Mouse (Mus musculus): Measurements from ENCODE around the gene Armc7. TPM values are rescaled to one million over a fixed set of nuclear protein-coding genes. Genes with fewer than 3 reads are reported as not detected.

Armc7 gene
- polyA plus RNA-seq (2012; rRNA removed) = 11.7 and 12.9 TPM in 2 replicates

DNA sequence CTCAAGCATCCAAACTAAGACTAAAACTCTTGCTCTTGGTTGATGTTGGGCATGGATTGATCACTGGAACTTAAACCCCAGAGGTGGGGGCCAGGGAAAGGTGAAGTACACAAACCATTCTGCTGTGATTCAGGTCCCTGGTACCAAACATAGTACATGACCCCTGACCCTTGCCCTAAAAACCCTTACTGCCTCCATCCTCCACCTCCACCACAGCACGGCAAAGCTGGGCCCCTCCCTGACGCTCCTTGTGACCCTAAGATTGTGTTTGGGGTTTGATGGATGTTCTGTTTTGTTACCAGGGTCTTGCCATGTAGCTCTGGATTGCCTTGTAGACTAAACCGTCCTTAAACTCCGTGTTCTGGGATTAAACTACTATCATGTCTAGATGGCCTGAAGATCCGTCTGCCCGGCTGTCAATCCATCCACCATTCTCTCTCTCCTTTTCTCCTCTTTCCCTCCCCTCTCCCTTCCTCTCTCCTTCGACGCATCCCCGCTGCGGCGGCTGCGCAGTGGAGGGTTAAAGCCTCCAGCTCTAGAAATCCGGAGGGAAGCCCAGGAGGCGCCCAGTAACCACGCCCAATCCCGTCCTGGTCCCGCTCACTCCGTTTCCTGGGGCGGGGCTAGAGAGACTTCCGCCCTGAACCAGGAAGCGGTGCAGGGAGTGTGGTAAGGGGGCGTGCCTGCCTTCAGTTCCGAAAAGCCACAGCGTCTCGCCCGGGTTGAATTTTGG lies at the start of gene Armc7:
Gene Armc7 (plus strand): TSS at position 643 of the 733 bp plus-strand sequence.

DNA sequence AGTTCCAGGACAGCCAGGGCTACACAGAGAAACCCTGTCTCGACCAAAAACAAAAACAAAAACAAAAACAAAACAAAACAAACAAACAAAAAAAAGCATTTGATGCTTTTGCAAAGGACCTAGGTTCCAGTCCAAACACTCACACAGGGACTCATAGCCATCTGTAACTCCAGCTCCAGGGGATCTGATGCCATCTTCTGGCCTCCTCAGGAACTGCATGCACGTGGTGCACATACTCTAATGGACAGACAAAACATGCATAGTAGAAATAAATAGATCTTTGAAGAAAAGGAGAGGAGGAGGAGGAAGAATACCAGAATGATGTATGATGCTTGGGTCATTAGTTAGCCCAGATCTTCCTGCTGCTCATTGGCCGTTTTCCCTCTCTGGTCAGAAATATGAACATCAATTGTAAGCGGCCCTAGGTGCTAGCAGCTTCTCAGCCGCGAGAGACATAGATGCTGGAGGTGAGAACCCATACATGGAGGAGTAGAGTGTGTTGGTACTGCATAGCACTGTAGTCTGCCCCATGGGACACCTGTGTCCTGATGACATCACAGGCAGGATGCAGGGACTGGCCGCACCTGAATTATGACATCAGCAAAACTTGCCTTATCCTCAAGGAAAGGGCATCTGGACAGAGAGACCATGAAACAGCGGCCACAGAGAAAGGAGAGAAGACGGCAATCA lies 35.4 kb upstream of the Armc7 start, which contains the start of gene Trim80:
Gene Trim80 (plus strand): TSS at position 640 of the 690 bp plus-strand sequence.

DNA sequence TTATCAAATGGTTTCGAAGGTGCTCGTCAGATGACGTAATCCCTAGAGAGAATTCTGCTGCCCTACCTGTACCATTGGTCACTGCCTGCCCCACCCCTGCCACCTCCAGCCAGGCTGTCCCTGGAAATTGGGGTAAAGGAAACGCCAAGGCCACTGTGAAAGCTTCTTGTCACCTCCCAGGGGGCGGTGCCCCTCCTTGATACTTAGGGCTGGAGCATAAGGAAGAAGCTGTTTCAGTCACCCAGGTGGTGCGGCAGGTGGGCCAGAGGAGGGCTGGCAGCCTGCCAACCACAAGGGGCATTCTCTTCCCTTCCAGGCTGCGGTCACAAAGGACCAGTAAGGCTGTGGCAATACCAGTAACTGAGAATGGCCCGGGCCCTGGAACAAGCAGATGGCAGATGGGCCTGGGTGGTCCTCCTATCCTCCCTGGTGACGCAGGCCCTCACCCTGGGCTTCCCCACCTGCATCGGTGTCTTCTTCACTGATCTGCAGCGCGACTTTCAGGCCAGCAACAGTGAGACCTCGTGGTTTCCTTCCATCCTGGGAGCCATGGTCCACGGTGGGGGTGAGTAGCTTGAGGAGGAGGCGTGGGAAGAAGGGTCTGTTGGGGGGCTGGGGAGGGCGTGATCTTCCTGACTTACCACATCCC lies 13.1 kb upstream of the Armc7 start, which contains the start of gene Slc16a5:
Gene Slc16a5 (plus strand): TSS at position 232 of the 649 bp plus-strand sequence.

DNA sequence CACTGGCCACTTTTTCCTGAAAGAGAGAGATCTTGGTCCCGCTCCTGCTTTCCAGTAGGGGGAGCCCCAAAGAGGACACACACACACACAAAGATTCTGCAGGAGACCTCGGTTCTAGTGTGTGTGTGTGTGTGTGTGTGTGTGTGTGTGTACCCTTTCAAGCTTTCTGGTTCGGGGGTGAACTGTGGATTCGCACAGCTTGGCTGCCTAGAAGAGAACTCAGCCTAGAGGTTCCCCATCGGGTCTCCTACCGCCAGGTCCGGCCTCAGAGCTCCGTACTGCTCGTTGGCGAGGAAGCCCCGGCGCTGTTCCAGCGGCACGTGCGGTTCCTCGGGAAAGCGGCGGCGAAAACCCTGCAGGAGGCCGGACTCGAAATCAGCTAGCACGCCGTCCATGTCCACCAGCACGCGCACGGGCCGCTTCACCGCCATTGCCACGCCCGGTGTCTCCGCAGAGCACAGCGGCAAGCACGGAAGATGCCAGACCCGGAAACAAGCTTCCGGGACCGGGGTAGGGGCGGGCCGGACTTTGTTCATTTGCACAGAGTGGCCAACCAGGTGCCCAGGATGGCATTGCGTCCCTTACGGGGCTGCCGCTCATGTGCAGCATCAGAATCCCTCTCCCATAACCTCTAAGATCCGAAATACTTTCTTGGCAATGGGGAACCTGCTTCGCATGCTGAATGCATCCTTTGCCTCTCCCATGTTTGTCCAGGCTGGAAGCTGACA lies 16.1 kb downstream of the Armc7 start, which contains the start of gene Nt5c:
Gene Nt5c (minus strand): TSS at position 507 of the 728 bp plus-strand sequence.

DNA sequence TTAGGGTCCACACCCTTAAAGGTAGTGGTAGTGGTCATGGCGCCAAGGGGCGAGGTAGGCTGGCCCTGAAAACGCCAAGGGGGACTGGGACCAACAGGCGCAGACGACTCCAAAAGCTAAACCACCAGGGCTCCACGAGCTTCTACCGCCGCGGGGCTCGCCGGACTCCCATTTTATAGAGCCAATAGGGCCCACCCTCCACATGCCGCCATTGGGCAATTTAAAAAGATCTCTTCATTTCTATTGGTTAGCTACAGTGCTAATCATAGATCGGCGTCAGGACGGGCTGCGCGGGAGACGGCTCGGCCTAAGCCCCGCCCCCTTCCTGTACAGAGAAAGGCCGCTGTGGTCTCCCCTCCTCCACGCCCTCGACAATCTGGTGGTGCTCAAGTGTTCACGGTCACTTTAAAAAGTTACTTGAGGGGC lies 38.8 kb downstream of the Armc7 start, which contains the start of gene Jpt1:
Gene Jpt1 (minus strand): TSS at position 150 of the 426 bp plus-strand sequence.

DNA sequence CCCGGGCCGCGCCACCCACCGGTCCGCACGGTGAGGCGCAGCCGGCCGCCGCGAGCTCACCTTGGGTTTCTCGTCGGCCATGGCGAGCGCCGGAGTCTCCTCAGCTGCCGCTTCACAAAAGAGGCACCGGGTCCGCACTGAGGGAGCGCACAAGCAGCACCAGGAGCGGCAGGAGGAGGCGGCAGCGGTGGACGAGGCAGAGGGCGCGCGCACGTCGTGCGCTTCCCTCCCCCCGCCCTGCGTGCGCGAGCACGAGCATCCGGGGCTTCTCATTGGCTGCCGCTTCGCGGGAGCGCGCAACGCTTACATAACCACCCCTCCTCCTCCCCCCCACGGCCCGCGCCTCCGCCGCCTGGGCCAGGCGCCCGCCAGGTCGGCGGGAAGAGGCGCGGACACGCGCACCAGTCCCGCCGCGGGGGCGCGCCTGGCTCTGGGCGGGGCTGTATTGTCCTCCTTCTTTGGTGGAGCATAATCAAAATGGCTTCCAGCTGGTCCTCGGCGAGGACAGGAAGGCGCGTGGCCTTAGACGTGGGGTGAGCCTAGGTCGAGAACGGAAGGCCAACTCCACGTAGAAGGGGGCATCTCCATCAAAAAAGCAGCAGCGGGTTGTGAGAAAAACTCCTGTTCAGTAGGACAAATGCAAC lies 60.7 kb downstream of the Armc7 start, which contains the start of gene Sumo2:
Gene Sumo2 (minus strand): TSS at position 239 of the 644 bp plus-strand sequence.

Other genes starting within 250 kb of the Armc7 start
- 0.96 and 1.0 TPM in 2 replicates for gene Grin2c, start 208.4 kb upstream of the Armc7 start, polyA plus RNA-seq (2012; rRNA removed)
- 26.5 and 29.2 TPM in 2 replicates for gene Fdxr, start 198.6 kb upstream of the Armc7 start, polyA plus RNA-seq (2012; rRNA removed)
- gene Fads6, start 178.0 kb upstream of the Armc7 start, polyA plus RNA-seq (2012; rRNA removed) = 1.8 and 2.4 TPM in 2 replicates
- 0.10 TPM in 2 replicates for gene Otop2, start 168.5 kb upstream of the Armc7 start, polyA plus RNA-seq (2012; rRNA removed)
- gene Ush1g, start 153.6 kb upstream of the Armc7 start, polyA plus RNA-seq (2012; rRNA removed) = 0.05 TPM in 2 replicates
- gene Otop3, start 140.9 kb upstream of the Armc7 start, polyA plus RNA-seq (2012; rRNA removed) = 0.36 and 0.41 TPM in 2 replicates
- 45.1 and 49.4 TPM in 2 replicates for gene Hid1, start 107.9 kb upstream of the Armc7 start, polyA plus RNA-seq (2012; rRNA removed)
- 34.8 and 35.1 TPM in 2 replicates for gene Cdr2l, start 93.8 kb upstream of the Armc7 start, polyA plus RNA-seq (2012; rRNA removed)
- 134 and 152 TPM in 2 replicates for gene Mrpl58, start 71.9 kb upstream of the Armc7 start, polyA plus RNA-seq (2012; rRNA removed)
- gene Atp5h, start 55.7 kb upstream of the Armc7 start, polyA plus RNA-seq (2012; rRNA removed) = 497 and 500 TPM in 2 replicates
- gene Kctd2, start 55.5 kb upstream of the Armc7 start, polyA plus RNA-seq (2012; rRNA removed) = 51.5 and 51.6 TPM in 2 replicates
- gene Trim80, start 35.1 kb upstream of the Armc7 start, polyA plus RNA-seq (2012; rRNA removed) = 0.04 and 0.06 TPM in 2 replicates
- 0.18 TPM in 1 of 2 replicates, not detected in the other for gene Slc16a5, start 13.2 kb upstream of the Armc7 start, polyA plus RNA-seq (2012; rRNA removed)
- gene Nt5c, start 16.2 kb downstream of the Armc7 start, polyA plus RNA-seq (2012; rRNA removed) = 80.7 and 82.5 TPM in 2 replicates
- 1,013 and 1,226 TPM in 2 replicates for gene Jpt1, start 38.7 kb downstream of the Armc7 start, polyA plus RNA-seq (2012; rRNA removed)
- gene Sumo2, start 60.6 kb downstream of the Armc7 start, polyA plus RNA-seq (2012; rRNA removed) = 662 and 802 TPM in 2 replicates
- 151 and 152 TPM in 2 replicates for gene Nup85, start 88.8 kb downstream of the Armc7 start, polyA plus RNA-seq (2012; rRNA removed)
- 39.4 and 39.7 TPM in 2 replicates for gene Mrps7, start 128.3 kb downstream of the Armc7 start, polyA plus RNA-seq (2012; rRNA removed)
- gene Gga3, start 128.4 kb downstream of the Armc7 start, polyA plus RNA-seq (2012; rRNA removed) = 48.1 and 53.0 TPM in 2 replicates
- gene Mif4gd, start 137.3 kb downstream of the Armc7 start, polyA plus RNA-seq (2012; rRNA removed) = 19.2 and 23.0 TPM in 2 replicates
- gene Slc25a19, start 152.6 kb downstream of the Armc7 start, polyA plus RNA-seq (2012; rRNA removed) = 53.5 and 57.1 TPM in 2 replicates
- 111 and 113 TPM in 2 replicates for gene Grb2, start 232.9 kb downstream of the Armc7 start, polyA plus RNA-seq (2012; rRNA removed)